Mouse (Mus musculus) CD8-positive naive resting alpha-beta T cell, adult 2 months (primary cell): Measurements from ENCODE around the gene Exoc6b.
A peak's percentile ranks its signal among the peaks of the same experiment; 100 is the strongest.
"Not testable (repeated sequence)": the region's sequence is repeated elsewhere in the genome, so short reads cannot be mapped to it uniquely, and the experiment has no call there.

ENCODE experiments used
- DNase-seq, 2 experiments: peaks; one replicate each; pipeline ENCODE4 v3.0.0; 2022; ENCODE audit warnings: low read depth in 2 of 2, low spot score in 2 of 2

The Exoc6b gene

DNA sequence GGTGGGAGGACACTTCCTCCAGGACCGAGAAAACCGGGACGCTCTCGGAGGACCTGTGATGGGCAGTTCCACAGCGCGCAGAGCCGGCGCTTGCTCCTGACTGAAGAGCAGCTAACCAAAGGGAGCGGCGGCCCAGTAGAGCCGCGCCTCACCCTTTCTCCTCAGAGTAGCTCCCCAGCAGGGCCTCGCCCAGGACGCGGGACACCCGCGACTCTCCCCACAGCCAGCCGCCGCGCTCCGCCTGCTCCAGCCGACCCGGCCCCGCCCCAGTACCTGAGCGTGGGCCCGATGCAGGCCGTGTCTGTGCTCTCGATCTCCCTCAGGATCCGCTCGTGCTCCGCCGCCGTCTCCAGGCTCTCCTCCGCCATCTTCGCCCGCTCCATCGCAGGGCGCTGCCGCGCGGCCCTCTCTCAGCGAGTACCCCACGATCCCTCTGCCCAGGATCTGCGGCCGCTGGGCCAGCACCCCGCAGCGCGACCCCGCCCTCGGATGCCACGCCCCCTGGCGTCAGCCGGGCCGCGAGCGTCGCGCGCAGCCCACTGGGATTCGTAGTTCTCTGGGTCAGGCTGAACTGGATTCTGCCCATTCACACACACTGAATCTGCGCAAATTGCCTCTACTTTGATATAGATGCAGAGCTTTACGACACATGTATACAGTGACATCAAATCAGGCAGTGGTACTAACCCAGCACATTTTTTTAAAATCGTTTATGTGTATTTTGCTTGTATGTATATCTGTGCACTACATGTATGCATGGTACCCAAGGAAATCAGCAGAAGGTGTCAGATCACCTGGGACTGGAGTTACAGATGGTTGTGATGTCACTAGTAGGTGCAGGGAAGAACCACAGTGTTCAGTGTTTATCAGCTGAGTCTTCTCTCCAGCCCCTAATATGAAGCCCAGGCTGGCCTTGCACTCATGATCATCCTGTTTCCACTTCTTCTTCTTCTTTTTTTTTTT, at the start of gene Exoc6b:
Gene Exoc6b (minus strand): TSS at position 491 of the 963 bp plus-strand sequence.
- DNase-seq: peak; percentile 64 to 78

DNA sequence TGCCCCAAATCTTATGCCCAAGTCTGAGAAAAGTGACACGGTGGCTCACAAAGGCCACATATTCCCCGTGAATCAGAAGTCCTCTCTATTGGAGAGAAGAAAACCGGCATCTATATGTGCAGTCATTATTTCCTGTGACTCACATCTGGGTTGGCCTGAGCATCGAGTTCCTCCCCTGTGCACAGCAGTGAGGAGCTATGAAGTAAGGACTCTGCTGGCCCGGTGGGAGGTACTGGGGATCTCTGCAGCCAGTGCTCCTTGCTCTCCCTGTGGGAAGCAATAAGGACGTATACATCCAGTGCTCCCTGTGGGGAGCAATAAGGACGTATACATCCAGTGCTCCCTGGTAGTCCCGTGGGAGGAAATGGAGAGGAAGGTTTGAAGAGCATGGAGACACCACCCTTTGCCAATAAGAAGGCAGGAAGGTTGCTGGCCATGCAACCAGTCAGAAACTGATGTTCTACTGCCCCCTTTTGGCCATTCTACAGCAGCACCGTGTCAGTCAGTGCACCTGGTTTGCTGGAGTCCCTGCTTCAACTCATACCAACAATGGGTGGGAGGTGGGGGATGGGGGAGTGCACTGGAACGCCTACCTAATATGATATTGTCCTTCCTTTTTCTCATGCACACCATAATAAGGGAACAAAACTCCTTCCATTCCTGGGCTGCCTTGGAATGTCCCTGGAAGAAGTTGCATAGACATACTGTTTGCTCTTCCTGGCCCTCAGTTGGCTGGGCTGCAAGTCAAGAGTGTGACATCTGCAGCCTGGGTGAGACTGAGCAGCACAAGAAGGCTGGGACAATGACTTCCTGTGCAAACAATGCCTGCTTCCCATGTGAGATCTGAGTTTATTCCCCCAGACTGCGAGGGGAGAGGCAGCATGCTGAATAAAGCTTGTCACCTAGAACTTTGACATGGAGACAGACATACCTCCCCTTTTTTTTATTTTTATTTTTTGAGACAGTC, 48.5 kb upstream of the Exoc6b start:
- peak; percentile 7 to 23 for DNase-seq

DNA sequence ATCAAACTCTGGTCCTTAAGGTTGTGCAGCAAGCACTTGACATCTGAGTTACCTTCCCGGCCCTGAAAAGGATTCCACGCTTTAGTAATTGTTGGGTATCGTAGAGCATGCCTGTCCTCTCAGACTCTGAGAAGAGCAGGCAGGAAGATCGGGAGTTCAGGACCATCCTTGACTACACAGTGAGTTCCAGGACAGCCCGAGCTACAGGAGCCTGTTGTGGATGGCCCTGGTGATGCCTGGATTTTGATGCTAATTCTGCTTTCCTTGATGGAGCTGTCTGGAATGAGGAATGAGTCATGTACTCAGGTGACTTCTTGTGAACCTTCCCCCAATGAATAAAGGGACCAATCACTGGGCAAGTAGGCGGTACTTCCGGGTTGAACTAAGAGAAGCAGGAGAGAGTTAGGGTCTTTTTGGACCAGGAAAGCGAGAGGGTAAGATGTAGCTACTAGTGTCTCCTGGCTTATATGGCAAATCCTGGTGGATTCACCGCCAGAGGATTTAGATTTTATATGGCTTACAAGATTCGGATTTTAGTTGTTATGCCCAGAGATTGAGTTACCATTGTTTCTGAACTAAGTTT, 35.8 kb upstream of the Exoc6b start:
- no peak for DNase-seq

DNA sequence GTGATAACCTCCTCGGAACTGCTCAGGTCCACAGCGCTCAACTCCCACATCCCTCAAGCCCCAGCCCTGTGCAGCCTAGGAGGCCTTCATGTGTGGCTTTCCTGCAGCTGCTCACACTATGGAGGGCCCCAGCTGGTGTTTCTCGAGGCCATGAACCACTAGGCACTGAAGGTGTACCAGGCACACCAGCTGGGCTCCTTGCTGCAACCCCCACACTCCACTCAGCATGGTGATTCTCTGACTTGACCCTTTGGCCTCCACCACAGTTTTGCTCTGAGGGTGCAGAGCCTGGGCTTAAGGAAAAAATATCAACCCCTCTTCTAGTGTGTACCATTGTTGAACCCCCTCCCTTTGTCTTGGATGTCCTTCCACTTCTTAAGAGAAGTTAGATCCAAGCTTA, 34.0 kb upstream of the Exoc6b start:
- DNase-seq: no peak

DNA sequence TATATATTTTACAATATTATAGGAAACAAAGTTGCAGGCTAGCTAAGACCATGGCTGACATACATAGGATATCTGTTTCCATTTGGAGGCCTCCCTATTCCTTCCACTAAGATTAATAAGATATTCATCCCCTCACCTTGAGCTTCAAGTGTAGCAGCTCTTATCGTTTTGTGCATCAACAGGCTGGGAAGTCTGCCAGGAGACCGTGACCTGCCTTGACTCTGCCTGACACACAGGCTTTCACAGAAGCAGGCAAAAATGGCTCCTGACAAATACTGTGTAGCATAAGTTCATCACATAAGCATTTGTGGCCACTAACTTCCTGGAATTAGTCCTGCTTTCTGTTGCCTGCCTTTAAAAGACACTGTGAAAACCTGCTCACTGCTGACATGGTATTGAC, 27.1 kb upstream of the Exoc6b start:
- DNase-seq: no peak

DNA sequence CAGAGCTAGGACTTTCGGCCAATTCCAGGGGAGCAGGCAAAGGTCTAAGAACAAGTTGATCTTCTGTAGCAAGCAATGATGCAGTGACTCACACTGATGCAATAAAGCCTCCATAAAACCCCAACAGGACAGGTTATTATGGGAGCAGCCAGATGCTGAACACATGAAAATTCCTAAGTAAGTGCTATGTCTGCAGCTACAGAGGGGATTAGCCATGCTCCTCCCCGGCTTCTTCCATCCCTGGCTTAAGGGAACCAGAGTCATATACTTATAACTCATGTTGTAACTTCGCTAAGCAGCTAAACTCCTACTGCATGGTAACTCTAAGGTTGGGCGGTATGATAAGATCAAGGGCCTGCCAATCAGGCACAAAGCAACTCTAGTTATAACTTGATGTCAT, 18.1 kb upstream of the Exoc6b start:
- no peak for DNase-seq

DNA sequence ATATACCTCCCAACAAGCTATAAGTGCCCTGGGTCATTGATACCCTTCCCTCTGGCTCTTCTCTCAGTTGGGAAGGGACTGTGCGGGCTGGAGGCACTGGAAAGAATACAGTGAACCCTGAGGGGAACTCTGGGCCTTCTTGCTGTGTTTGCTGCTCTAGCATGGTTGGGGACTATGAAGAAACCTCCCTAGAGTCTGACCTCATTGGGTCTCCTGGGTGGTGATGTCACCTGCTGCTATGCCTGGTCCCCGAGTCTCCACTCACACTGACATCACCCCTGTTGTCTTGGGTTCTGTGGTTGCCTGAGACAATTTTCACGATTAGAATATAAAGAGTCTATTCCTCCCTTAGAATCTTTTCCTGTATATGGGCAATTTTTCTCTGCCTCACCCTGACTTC, 17.3 kb upstream of the Exoc6b start:
- no peak for DNase-seq

DNA sequence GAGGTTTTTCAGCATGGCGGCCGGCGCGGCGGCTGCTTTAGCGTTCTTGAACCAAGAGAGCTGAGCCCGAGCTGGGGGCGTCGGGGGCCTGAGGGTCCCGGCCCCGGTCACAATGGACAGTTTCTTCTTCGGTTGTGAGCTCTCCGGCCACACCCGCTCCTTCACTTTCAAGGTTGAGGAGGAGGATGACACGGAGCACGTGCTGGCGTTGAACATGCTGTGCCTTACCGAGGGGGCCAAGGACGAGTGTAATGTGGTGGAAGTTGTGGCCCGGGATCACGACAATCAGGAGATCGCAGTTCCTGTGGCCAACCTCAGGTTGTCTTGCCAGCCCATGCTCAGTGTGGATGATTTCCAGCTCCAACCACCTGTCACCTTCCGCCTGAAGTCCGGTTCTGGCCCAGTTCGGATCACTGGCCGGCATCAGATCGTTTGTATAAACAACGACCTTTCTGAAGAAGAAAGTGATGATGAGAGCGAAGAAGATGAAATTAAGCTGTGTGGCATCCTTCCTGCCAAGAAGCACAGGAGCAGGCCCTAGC, 6.9 kb upstream of the Exoc6b start:
- DNase-seq: not testable (repeated sequence)

DNA sequence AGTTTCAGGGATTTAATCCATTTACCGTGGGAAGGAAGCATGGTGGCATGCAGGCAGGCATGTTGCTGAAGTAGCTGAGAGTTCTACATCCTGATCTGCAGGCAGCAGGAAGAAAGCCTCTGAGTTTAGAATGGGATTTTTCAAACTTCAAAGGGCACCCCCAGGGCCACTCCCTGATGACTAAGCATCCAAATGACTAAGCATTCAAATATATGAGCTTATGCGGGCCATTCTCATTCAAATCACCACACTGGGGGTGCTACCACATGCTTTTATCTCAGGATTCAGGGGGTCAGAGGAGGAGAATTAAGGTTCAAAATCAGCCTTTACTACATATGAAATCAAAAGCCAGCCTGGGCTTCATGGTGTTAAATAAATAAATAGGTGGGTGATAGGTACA, 5.7 kb upstream of the Exoc6b start:
- DNase-seq: no peak

DNA sequence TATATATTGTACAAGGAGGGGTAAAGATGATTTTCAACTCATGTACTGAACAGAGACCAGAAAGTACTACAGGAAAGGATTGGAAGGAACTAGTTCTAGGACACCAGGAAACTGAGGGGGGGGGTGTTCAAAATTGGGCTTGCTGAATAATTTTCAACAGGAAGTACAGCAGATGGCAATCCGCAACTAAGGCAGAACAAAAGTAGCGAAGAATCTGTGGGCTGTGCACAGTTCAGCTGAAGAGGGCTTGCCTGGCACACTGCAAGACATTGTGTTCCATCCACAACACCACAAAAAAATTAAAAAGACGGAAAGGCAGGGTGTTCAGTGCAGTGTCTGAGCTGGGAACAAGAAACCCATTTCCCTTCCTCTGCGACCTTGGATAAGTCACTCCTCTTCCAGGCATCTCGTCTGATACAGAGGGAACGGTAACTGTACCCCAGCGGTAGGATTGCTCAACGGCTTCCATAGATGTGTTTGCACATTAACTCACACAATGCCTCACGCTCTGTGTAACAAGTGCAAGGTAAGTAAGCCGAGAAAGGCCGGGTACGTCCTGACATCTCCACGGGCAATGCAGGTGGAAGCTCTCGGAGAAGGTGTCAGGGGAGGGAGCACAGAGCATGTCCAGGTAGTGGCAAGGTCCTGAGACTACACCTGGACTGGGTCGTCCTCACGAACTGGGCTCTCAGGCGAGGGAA, 841 bp downstream of the Exoc6b start:
- peak in 1 of 2 experiments; percentile 16 for DNase-seq

DNA sequence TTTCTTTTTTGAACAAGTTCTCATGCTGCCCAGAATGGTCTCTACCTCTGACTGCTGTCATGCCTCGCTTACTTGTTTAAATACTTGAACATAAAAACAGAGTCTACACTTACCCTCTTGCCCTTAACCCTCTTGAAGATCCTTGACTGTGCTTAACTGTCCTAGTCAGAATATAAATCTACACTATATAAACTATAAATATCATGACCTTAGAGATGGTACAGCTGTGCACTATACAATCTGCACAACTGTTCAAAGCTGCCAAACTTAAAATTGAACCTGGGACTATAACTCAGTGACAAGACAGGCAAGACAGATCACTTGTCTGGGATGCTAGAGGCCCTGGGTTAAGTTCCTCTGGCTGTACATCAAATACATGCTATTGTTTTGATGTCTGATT, 11.7 kb downstream of the Exoc6b start:
- no peak for DNase-seq

DNA sequence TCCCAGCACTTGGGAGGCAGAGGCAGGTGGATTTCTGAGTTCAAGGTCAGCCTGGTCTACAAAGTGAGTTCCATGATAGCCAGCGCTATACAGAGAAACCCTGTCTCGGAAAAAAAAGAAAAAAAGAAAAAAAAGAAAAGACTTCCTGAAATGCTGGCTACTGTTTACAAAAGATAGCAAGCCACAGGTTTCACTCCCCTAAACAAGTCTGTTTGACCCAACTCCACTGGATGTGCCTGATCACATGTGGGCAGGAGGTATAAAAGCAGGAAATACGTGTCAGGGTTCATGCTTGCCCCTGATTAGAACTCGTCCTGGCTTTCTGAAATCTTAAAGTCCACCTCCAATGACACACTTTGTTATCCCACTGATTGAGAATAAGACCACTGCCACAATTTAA, 18.2 kb downstream of the Exoc6b start:
- DNase-seq: no peak

DNA sequence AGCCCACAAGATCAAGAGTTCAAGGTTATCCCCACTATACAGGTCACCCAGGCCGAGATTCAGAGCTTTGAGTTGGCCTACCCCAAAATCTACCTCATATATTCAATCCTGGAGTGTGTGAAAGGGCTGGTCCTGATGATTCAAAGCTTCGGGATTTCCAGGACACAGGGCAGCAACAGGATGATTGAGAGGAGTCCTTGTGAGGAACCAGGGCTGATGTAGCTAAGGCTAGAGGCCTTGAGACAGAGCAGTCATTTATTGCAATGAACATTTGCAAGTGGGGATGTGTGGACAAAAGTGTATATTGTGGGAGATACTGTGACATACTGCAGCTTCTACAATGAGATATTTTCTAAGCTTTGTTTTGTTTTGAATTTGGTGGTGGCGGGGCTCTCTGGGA, 22.8 kb downstream of the Exoc6b start:
- DNase-seq: no peak

DNA sequence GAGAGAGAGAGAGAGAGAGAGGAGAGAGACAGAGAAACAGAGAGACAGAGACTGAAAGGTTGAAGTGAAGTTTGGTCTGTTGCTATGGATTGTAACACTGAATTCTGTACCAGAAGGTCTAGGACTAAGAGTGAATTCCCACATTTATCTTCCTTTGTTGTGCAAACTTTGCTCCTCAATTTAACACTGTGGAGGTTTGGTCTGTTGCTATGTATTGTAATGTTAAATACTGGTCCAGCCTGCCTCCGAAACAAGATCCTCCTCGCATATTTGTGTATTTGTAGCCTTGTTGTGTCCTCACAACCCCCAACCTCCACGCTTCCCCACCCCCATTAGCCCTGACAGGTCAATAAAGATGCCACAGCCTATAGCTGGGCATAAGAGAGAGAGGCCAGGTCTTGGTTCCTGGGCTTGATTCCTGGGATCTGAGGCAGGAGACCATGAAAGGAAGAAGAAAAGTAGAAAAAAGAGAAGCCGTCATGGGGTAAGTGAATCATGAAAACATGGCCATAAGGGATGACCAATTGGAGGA, 24.6 kb downstream of the Exoc6b start:
- DNase-seq: no peak

DNA sequence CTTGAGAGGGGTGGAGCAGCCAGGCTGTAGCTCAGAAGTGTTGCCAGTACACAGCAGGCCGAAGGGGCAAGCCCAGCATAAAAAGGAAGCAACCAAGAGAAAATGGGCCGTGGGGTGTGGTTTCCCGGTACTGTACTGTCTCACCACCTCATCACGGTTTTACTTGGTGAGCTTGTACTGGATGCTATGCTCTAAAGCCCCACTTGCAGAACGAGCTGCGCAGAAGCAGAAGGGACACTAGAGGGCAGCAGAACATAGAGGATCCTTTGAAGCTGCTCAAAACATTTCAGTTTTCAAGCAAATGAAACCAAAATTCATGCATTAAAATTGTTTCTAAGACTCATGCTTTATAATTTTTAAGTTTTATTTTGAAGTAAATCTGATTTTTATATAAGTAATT, 31.6 kb downstream of the Exoc6b start:
- DNase-seq: peak; percentile 38 to 57

DNA sequence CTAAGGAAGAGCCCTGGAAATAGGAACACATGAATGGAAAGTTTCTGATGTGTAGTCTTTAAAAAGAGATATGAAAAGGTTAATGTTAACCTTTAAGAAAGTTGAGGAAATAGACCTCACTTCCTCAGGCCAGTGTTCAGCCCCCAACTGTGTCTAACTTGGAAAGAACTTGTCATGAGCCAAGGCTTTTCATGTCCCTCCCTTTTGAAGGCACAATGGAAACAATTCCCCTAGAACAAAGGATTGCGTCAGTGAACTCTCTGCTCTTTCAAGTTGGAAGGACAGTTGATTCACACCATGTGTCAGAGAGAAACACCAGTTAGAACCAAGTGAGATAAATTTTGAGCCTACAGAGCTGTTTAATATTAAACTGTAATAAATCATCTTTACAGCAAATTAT, 39.6 kb downstream of the Exoc6b start:
- no peak for DNase-seq

DNA sequence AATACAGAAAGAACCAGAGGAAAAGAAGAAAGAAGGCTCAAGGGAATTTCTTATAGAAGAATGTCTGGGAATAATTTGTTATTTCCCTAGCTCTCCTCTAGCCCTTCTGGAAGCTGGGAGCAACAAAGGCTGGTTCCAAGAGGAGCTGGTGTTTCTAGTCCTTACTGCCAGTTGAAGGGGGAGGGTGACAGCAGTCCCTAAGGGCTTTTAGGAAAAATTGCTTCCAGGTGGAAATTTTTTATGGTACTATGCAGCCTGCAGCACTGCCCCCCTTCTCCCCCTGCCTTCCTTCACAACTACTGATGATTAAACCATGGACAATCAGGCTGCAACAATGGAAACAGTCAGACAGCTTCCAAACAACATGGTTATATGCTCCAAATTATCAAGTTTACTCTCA, 44.9 kb downstream of the Exoc6b start:
- no peak for DNase-seq

DNA sequence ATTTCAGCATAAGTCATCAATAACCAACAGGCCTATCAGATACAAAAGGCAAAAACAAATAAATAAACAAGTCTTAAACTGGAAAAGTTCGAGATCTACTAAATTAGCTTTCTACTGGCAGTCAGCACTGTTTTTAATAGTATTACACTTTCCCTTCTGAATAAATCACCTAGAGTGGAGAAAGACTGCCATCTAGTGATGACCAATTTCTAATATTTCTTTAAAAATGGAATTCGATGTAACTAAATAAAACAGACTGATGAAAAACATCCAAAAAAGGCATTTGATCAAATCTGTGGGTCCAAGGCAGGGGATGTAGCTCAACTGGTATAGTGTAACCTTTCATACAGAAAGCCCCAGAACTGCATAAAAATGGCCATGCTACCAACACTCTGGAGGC, 52.3 kb downstream of the Exoc6b start:
- DNase-seq: no peak

DNA sequence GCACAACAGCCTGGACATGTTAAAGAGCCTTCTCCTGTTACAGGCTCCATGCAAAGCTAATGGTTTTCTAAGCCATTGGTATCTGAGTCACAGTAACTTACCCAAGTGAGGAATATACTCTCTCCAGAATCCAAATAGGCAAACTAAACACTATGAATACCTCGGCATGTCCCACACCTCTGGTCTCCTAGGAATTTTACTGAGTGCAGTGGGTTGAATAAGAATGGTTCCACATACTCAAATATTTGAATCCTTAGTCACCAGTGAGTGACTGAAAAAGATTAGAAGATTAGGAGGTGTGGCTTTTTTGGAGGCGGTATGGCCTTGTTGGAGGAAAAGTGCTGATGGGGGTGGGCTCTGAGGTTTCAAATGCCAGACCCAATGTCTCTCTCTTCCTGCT, 55.4 kb downstream of the Exoc6b start:
- DNase-seq: no peak

DNA sequence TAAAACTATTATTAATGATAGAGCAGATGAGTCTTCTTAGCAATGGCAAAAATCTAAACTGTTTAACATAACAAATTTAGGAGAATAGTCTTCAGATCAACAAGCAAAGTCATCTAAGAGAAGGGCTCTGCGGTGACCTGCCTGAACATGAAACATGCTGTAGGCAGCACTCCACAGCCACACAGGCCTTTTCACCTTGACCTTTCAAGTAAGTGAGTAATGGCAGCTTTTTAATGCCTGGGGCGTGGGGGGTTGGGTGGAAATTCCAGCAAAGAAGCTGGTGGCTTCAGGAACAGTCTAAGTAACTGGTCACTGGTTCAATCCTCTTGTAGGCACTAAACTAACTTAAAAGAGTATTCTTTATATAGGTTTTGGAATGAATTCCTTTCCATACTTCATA, 58.9 kb downstream of the Exoc6b start:
- DNase-seq: no peak
